Mouse (Mus musculus): ENCODE data around the gene Hipk2. TPM values are rescaled to one million over a fixed set of nuclear protein-coding genes. Genes with fewer than 3 reads are reported as not detected.

Gene Hipk2
- polyA plus RNA-seq, 1 experiment from 2014 or later = 32.8 TPM

DNA sequence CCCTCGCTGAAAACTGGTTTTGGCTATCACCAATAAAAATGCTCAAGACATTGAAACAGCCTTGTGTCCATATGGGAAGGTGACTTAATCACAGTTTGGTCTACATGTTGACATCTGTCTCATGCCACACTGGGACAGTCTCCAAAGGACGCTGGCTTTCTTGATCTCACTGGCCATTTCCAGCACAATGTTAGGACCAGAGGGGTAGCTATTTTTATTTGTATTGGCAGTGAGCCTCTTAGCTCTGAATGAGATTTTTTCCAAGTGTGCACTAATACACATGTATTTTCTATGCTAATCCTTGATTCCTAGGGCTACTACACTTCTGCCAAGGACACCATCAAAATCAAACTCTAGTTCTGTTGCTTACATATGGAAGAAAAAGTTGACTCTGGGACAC, 120.8 kb downstream of the Hipk2 start:
- H3K27me3 ChIP-seq = no peaks in the 10 kb centered on the region
- H3K4me3 ChIP-seq = no peak overlapping the region
- H3K4me2 ChIP-seq = no peak overlapping the region
- 91% methylated on average over 2 of the region's 2 CpGs for WGBS
- H3K4me1 ChIP-seq (replicated peaks) = peaks cover 26% of the 10 kb centered on the region
- no peaks in the 10 kb centered on the region for H3K9me3 ChIP-seq
- no peak overlapping the region for H3K9ac ChIP-seq
- no peaks in the 10 kb centered on the region for H3K36me3 ChIP-seq
- H3K27ac ChIP-seq (replicated peaks) = no peak overlapping the region
- no peak for ATAC-seq (ENCODE audit: low read depth)

DNA sequence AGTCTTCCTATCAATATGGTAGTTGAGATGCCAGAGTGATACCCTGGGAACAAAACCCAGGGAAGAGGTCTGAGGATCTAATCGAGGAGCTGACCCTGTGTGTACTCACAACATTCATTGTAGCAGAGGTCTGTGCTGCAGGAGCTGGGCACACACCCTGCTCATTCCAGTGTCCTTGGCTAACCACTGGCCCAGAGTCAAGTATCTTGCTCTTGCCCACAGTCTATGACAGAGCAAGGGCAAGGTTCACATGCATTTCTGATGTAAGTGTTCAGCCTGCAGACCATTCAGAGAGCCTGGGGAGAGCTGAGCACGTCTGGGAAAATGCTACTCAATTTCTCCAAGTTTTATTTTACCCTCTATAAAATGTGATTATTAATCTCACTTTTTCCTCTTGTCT, 122.2 kb downstream of the Hipk2 start:
- no peak overlapping the region for H3K4me2 ChIP-seq
- peaks cover 12% of the 10 kb centered on the region; the same call in 1 of the 2 replicates for H3K4me1 ChIP-seq (replicated peaks)
- no peak for ATAC-seq (ENCODE audit: low read depth)
- H3K36me3 ChIP-seq = no peaks in the 10 kb centered on the region
- H3K9ac ChIP-seq = no peak overlapping the region
- 84% methylated on average over 2 of the region's 2 CpGs for WGBS
- no peak overlapping the region for H3K27ac ChIP-seq (replicated peaks)
- no peaks in the 10 kb centered on the region for H3K9me3 ChIP-seq
- no peaks in the 10 kb centered on the region for H3K27me3 ChIP-seq
- no peak overlapping the region for H3K4me3 ChIP-seq

DNA sequence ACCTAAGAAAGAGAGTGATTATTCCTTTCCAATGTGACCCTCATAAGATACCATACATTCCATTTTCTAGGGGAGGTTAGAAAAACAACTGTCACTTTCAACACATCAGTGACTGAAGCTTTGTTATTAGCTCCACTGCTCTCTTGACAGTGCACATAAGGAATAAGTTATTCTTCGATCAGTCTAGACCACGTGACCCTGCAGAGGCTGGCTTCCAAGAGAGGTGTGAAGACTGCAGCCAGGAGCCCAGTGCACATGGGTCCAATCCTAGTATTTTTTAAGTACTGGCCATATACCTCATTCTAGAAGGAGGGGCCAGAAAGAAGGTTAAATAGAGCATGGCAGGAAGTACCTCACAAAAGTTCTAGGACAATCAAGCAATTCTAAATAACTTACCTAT, 122.9 kb downstream of the Hipk2 start:
- Histone ChIP-seq H3K9me3 (no peaks in the 10 kb centered on the region), H3K27ac (replicated peaks) (no peak overlapping the region), H3K27me3 (no peaks in the 10 kb centered on the region), H3K4me2 (no peak overlapping the region), H3K4me3 (no peak overlapping the region), H3K4me1 (replicated peaks) (peaks cover 7% of the 10 kb centered on the region; the same call in 1 of the 2 replicates), H3K9ac (no peak overlapping the region), H3K36me3 (no peaks in the 10 kb centered on the region)
- no peak for ATAC-seq (ENCODE audit: low read depth)
- 80% methylated on average over 2 of the region's 2 CpGs for WGBS

DNA sequence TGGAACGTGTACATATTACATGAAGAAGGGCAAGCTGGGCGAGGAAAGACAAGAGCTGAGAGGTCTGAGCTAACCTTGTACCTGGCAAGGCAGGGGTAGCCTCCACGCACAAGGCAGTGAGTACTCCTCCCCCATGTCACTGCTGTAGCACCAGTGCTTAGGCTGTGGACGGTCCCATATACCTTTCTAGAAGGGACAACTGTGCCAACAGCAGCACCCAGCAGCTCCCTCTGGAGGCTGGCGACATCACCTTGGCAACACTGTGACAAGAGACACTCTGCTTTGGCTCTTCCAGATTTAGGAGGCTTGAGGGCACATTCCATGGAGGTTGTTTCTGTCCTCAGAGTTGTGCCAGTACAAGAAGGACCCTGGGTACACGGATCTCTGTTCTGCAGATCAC, 123.5 kb downstream of the Hipk2 start:
- WGBS = 82% methylated on average over 6 of the region's 6 CpGs
- ATAC-seq (ENCODE audit: low read depth) = peak; percentile 40; the same call in 1 of the 2 replicates

DNA sequence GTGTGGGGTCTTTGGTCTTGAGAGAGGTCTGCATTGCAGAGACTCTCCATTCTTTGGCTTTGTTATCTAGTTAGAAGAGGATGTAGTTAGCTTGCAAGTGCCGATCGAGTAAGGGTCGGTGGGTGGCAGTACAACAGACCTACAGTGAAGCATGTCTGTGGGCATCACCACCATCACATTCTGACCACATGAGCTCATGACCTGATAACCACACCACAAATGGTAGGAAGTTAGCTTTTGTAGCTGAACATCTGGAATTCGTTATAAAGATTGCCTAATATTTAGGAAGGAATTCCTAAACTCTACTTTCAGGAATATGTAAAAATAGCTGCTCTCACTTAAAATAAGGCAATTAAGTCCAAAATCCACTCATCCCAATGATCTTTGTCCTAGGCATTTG, 127.9 kb downstream of the Hipk2 start:
- Histone ChIP-seq H3K4me1 (replicated peaks) (no peaks in the 10 kb centered on the region; the same call in 1 of the 2 replicates), H3K27me3 (no peaks in the 10 kb centered on the region), H3K9me3 (no peaks in the 10 kb centered on the region), H3K4me3 (no peak overlapping the region), H3K4me2 (no peak overlapping the region), H3K27ac (replicated peaks) (no peak overlapping the region), H3K9ac (no peak overlapping the region), H3K36me3 (peaks cover 34% of the 10 kb centered on the region)
- 93% methylated on average over 4 of the region's 4 CpGs for WGBS
- ATAC-seq (ENCODE audit: low read depth) = no peak

More for the DNA sequence above, 123.5 kb downstream of the Hipk2 start:
- Histone ChIP-seq H3K9ac (no peak overlapping the region), H3K4me1 (replicated peaks) (peaks cover 4% of the 10 kb centered on the region; the same call in 1 of the 2 replicates), H3K27ac (replicated peaks) (no peak overlapping the region), H3K4me3 (no peak overlapping the region), H3K36me3 (no peaks in the 10 kb centered on the region), H3K4me2 (no peak overlapping the region), H3K27me3 (no peaks in the 10 kb centered on the region), H3K9me3 (no peaks in the 10 kb centered on the region)

DNA sequence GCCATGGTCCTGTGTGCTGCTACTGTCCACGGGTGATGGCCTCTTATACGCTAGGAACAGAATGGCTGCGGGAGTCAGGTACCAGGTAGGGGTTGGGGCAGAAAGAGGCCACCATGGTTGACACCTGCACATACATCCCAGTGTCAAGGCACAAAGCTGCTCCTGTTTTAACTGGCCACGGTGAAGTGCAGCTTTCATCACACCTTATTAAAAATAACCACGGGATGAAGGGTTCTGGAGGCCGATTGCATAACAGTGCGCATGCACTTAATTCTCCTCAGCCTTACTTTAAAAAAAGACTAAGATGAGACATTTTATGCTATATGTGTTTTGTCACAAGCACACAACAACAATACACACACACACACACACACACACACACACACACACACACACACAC, 132.6 kb downstream of the Hipk2 start:
- H3K36me3 ChIP-seq = peaks cover 74% of the 10 kb centered on the region
- no peak for ATAC-seq (ENCODE audit: low read depth)
- no peak overlapping the region for H3K27ac ChIP-seq (replicated peaks)
- 92% methylated on average over 7 of the region's 7 CpGs for WGBS
- no peak overlapping the region for H3K4me2 ChIP-seq
- no peaks in the 10 kb centered on the region for H3K4me1 ChIP-seq (replicated peaks)
- H3K9ac ChIP-seq = no peak overlapping the region
- H3K4me3 ChIP-seq = no peak overlapping the region
- no peaks in the 10 kb centered on the region for H3K9me3 ChIP-seq
- no peaks in the 10 kb centered on the region for H3K27me3 ChIP-seq

DNA sequence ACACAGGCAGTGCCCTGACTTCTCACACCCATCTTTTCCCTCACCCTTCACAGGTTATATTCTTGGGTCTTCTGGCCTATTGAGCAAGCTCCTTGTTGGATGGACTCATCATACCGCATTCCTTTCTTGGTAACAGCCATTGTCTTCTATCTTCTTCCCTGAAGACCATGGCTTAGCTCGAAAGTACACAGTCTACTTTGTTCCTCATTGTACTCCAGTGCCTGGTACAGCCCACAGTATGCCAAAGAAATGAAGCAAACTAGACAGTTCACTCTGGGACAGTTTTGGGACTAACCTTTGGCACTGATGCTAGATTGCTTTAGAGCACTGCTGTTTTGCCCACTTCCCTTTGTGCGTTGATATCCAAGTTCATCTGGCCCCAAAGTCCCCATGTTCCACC, 133.5 kb downstream of the Hipk2 start:
- WGBS = 93% methylated on average over 3 of the region's 3 CpGs
- Histone ChIP-seq H3K9ac (no peak overlapping the region), H3K27ac (replicated peaks) (no peak overlapping the region), H3K9me3 (no peaks in the 10 kb centered on the region), H3K36me3 (peaks cover 82% of the 10 kb centered on the region), H3K4me3 (no peak overlapping the region), H3K4me1 (replicated peaks) (no peaks in the 10 kb centered on the region), H3K4me2 (no peak overlapping the region), H3K27me3 (no peaks in the 10 kb centered on the region)
- ATAC-seq (ENCODE audit: low read depth) = no peak

DNA sequence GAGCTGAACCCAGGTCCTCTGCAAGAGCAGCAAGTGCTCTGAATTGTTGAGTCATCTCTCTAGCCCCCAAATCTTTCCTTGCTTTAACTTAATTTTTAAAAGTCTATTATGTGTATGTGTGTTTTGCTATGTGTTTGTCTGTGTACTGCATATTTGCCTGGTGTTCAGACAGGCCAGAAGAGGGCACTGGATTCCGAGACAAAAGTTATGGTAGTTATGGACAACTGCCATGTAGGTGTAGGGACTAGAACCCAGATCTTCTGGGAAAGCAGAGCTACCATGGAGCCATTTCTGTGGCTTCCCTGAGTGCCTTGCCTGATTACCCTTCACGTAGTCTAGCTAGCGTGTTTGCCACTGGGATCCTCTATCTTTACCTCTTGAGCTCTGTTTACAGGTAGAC, 134.9 kb downstream of the Hipk2 start:
- no peaks in the 10 kb centered on the region for H3K4me1 ChIP-seq (replicated peaks)
- H3K27me3 ChIP-seq = no peaks in the 10 kb centered on the region
- WGBS = 94% methylated on average over 3 of the region's 3 CpGs
- ATAC-seq (ENCODE audit: low read depth) = no peak
- H3K9ac ChIP-seq = no peak overlapping the region
- peaks cover 88% of the 10 kb centered on the region for H3K36me3 ChIP-seq
- no peak overlapping the region for H3K27ac ChIP-seq (replicated peaks)
- no peak overlapping the region for H3K4me2 ChIP-seq
- H3K4me3 ChIP-seq = no peak overlapping the region
- H3K9me3 ChIP-seq = no peaks in the 10 kb centered on the region

DNA sequence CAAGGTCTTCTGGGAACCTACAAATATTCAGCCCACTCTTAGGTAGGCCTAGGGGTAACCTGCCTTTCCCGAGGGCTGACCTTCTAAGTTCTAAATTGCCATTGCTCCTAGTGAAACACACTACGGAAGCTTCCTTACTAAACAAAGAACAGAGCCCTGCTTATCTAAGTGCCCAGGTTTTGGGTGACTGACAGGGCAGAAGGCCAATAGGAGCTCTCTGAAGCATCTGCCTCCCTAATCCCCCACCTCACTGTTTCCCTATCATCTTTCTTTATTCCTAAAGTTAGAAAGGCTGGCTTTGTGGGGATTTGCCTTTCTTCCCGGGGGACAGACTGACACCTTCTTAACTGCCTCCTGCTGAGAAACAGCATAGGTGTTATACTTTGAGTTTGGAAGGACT, 136.7 kb downstream of the Hipk2 start:
- H3K4me3 ChIP-seq = no peak overlapping the region
- H3K36me3 ChIP-seq = peaks cover 88% of the 10 kb centered on the region
- H3K9me3 ChIP-seq = no peaks in the 10 kb centered on the region
- H3K27me3 ChIP-seq = no peaks in the 10 kb centered on the region
- H3K4me2 ChIP-seq = no peak overlapping the region
- H3K9ac ChIP-seq = no peak overlapping the region
- ATAC-seq (ENCODE audit: low read depth) = no peak
- no peaks in the 10 kb centered on the region for H3K4me1 ChIP-seq (replicated peaks)
- WGBS = 80% methylated on average over 3 of the region's 3 CpGs
- H3K27ac ChIP-seq (replicated peaks) = no peak overlapping the region

DNA sequence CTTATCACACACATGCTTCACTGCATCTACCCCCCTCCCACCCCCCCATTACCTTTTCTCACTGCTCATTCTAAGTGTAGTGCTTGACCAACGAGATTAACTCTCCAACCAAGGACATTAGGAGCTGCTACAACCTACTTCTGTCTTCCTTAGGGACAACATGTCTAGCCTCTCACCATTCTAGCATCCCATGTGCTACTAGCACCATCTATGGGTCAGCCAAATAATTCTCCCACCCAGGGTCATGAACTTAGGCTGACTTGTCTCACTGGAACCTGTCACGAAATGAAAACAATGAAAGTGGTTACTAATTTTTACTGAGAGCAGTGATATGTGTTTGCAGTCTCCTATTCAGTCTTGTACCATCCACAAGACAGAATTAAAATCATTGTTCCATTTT, 138.2 kb downstream of the Hipk2 start:
- Histone ChIP-seq H3K27ac (replicated peaks) (no peak overlapping the region), H3K27me3 (no peaks in the 10 kb centered on the region), H3K4me2 (no peak overlapping the region), H3K4me3 (no peak overlapping the region), H3K4me1 (replicated peaks) (no peaks in the 10 kb centered on the region), H3K9ac (no peak overlapping the region), H3K9me3 (no peaks in the 10 kb centered on the region), H3K36me3 (peaks cover 85% of the 10 kb centered on the region)
- no peak for ATAC-seq (ENCODE audit: low read depth)
- 65% methylated on average over 2 of the region's 2 CpGs for WGBS

DNA sequence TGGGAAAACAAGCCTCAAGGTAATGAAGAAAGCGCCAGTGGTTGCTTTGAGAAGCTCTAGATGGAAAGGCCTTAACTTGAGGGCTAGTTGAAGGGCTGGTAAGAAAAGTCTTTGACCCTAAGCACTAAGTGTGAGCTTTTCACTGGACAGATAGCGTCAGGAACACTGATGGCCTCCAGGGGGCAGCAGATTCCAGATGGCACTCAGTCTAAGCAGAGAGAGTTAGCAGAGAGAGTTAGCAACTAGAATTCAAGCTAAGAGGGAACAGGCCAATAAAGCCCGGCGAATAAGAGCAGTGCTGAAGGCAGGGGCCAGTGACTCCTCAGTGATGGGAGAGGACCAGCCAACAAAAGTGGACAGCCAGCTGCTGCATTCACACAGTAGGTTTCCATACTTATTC, 139.7 kb downstream of the Hipk2 start:
- Histone ChIP-seq H3K9ac (no peak overlapping the region), H3K27me3 (no peaks in the 10 kb centered on the region), H3K9me3 (no peaks in the 10 kb centered on the region), H3K4me2 (no peak overlapping the region), H3K27ac (replicated peaks) (no peak overlapping the region), H3K36me3 (peaks cover 82% of the 10 kb centered on the region), H3K4me3 (no peak overlapping the region), H3K4me1 (replicated peaks) (0 out of 2 replicates have a peak, but pooled peaks cover 5% of the 10 kb centered on the region)
- 17% methylated on average over 4 of the region's 4 CpGs for WGBS
- peak; percentile 71 for ATAC-seq (ENCODE audit: low read depth)

DNA sequence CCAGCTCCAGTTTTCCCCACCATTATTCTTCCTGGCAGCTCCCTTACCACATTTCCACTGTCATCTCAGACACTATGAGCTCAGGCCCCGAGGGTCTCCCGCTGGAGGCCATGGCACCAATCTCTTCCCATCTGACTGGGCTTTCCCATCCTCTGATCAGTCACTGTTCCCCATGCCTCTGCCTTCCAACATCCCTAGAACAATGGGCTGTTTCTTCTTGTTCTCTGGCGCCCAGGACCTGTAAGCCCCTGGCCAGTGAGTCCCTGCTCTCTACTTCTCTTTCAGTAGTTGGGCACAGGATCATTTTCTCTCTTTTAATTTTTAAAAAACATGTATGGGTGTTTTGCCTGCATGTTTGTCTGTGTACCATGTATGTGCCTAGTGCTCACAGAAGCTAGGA, 143.3 kb downstream of the Hipk2 start:
- Histone ChIP-seq H3K36me3 (peaks cover 85% of the 10 kb centered on the region), H3K9ac (no peak overlapping the region), H3K4me2 (no peak overlapping the region), H3K9me3 (no peaks in the 10 kb centered on the region), H3K4me1 (replicated peaks) (peaks cover 17% of the 10 kb centered on the region; the same call in 1 of the 2 replicates), H3K27ac (replicated peaks) (no peak overlapping the region), H3K4me3 (no peak overlapping the region), H3K27me3 (no peaks in the 10 kb centered on the region)
- WGBS = 76% methylated on average over 3 of the region's 3 CpGs
- no peak for ATAC-seq (ENCODE audit: low read depth)
